Mouse (Mus musculus): ENCODE measurements at regions not wholly inside any gene's neighbourhood (a gene's known extent, or its start where the extent isn't known, plus 50 kb on each side); places are given as distances from the start of the nearest gene placed in this dataset.
A peak's percentile ranks its signal among the peaks of the same experiment; 100 is the strongest.

DNA sequence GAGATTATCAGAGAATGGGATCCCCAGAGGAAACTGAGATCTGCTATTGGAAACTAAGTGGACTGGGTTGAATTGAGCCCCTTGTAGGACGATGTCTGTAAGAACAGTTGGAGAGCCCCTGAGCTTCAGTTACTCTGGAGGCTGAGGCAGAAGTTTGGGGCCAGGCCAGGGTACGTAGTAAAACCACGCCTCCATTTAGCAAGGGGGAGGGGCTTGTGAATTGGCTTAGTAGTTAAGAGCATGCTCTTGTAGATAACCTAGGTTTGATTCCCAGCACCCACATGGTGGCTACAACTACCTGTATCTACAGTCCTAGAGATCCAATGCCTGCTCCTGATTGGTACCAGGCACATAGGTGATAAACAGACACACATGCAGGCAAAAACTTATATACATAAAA is 61.4 kb upstream of the Adgre5 start:
- ATAC-seq (no peak), DNase-seq (no peak)
- TF ChIP-seq CTCF (IDR thresholded peaks at IDR 0.05; ENCODE audit: low read depth): no peak

DNA sequence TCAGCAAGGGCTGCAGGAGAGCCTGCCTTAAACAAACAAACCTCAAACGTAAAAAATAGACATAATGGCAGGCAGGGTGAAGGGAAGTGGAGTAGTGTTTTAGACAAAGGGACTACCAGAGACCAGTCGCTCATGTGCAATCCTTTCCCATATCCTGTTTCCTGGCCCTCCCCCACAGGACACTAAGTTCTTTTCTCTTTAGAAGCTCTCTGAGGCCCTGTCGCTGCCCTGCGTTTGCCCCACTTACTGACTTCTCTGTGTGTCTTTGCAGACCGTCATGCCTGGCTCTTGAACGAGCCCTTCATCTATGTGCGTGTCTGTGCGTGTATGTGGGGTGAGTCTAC is 58.5 kb upstream of the Adgre5 start:
- TF ChIP-seq CTCF (IDR thresholded peaks at IDR 0.05; ENCODE audit: low read depth): no peak
- H3K4me2 ChIP-seq (ENCODE audit: low read depth): no peak overlapping the region
- H3K4me3 ChIP-seq (ENCODE audit: low read depth, low read length): no peak overlapping the region
- ATAC-seq (no peak), DNase-seq (no peak)
- H3K9me3 ChIP-seq (ENCODE audit: low read length): no peaks in the 10 kb centered on the region
- WGBS: 86% methylated on average over 8 of the region's 8 CpGs
- H3K4me1 ChIP-seq (ENCODE audit: insufficient read depth): no peaks in the 10 kb centered on the region
- no peak overlapping the region for H3K9ac ChIP-seq
- no peak overlapping the region for H3K27ac ChIP-seq (ENCODE audit: low read depth, low read length)
- H3K36me3 ChIP-seq (ENCODE audit: insufficient read depth): no peaks in the 10 kb centered on the region
- no peaks in the 10 kb centered on the region; the same call in 1 of the 2 replicates for H3K27me3 ChIP-seq (ENCODE audit: insufficient read depth, low read length)

More for the DNA sequence above, 61.4 kb upstream of the Adgre5 start:
- H3K4me2 ChIP-seq (ENCODE audit: low read depth): no peak overlapping the region
- H3K4me3 ChIP-seq (ENCODE audit: low read depth, low read length): no peak overlapping the region
- no peak overlapping the region for H3K27ac ChIP-seq (ENCODE audit: low read depth, low read length)
- H3K27me3 ChIP-seq (ENCODE audit: insufficient read depth, low read length): no peaks in the 10 kb centered on the region
- H3K9ac ChIP-seq: no peak overlapping the region
- no peaks in the 10 kb centered on the region for H3K9me3 ChIP-seq (ENCODE audit: low read length)
- 55% methylated on average over 3 of the region's 3 CpGs for WGBS
- H3K36me3 ChIP-seq (ENCODE audit: insufficient read depth): no peaks in the 10 kb centered on the region
- H3K4me1 ChIP-seq (ENCODE audit: insufficient read depth): no peaks in the 10 kb centered on the region

DNA sequence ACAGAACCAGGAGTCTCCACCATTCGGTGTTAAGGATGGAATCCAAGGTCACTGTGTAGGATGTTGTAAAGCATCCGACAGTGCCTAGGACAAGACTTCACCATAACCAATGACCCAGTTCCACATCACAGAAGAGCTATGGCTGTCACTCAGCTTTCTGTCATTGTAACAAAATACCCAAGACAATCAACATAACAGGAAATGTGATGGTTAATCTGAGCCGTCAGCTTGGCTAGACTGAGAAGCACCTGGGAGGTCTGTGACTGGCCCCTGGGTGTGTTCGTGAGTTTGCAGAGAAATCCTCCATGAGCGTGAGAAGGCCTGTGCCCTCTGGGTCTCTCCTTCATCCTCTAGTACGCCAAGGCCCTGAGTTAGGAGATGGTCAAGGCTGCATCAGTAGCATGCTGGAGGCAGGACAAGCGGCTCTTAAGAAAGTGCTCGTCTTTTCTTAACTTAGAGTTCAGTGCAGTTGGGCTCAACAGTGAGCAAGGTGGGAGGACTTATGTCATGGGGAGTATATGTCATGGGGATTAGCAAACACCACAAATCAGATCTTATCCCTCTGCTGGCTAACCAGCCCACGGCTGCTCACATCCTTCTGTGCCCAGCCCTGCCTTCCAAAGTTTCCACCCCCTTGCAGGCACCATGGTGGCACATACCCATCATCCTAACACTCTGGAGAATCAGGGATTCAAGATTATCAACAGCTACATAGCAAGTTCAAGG is 57.9 kb upstream of the Adgre5 start:
- Histone ChIP-seq H3K27ac (ENCODE audit: low read depth, low read length) (no peak overlapping the region), H3K9ac (no peak overlapping the region), H3K4me2 (ENCODE audit: low read depth) (no peak overlapping the region), H3K36me3 (ENCODE audit: insufficient read depth) (no peaks in the 10 kb centered on the region), H3K9me3 (ENCODE audit: low read length) (no peaks in the 10 kb centered on the region), H3K4me3 (ENCODE audit: low read depth, low read length) (no peak overlapping the region), H3K27me3 (ENCODE audit: insufficient read depth, low read length) (no peaks in the 10 kb centered on the region; the same call in 1 of the 2 replicates), H3K4me1 (ENCODE audit: insufficient read depth) (no peaks in the 10 kb centered on the region)
- DNase-seq (no peak), ATAC-seq (no peak)
- WGBS: 90% methylated on average over 9 of the region's 9 CpGs
- no peak for TF ChIP-seq CTCF (IDR thresholded peaks at IDR 0.05; ENCODE audit: low read depth)

DNA sequence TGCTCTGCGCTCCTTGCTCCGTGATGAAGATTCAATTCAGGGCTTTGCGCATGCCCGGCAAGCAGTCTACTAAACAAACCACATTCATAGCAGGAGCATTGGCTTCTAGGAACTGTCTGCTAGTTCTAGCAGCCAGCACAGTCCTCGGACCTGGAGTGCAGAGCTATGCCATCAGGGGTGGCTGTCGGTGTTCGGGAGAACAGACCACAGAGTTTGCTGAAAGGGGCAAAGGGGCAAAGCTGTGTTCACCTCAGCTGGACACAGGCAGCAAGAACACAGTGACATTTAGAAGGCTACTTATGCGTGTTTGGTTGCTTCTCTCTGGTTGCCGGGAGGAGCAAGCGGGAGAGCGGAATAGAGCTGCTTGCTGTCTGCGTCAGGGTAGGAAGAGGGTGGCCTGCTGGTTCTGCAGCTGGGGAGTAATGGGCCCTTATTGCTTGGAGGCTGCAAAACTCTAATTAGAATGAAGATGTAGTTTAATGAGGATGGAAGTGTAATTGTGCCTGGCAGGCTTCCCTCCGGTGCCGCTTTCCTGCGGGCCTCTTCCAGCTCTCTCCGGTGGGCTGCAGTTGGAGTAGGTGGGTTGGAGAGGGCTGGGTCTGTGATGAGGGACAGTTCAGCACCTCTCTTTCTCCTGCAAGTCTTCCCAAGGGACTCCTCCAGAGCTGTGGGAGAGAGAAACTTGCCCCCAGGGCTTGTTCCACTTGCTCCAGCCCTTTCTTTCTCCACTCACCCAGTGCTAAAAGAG is 52.5 kb upstream of the Adgre5 start:
- Histone ChIP-seq H3K36me3 (ENCODE audit: insufficient read depth) (no peaks in the 10 kb centered on the region), H3K4me1 (ENCODE audit: insufficient read depth) (no peaks in the 10 kb centered on the region), H3K9me3 (ENCODE audit: low read length) (no peaks in the 10 kb centered on the region), H3K4me3 (ENCODE audit: low read depth, low read length) (no peak overlapping the region), H3K27me3 (ENCODE audit: insufficient read depth, low read length) (no peaks in the 10 kb centered on the region; the same call in 1 of the 2 replicates), H3K27ac (ENCODE audit: low read depth, low read length) (no peak overlapping the region), H3K4me2 (ENCODE audit: low read depth) (0 out of 2 replicates have a peak overlapping the region, but pooled peaks have one; percentile 10), H3K9ac (no peak overlapping the region)
- 36% methylated on average over 16 of the region's 16 CpGs for WGBS
- ATAC-seq (peak; percentile 74), DNase-seq (peak; percentile 16)
- no peak for TF ChIP-seq CTCF (IDR thresholded peaks at IDR 0.05; ENCODE audit: low read depth)
